Mouse (Mus musculus): ENCODE measurements around the gene Lcn12. TPM values are rescaled to one million over a fixed set of nuclear protein-coding genes. Genes with fewer than 3 reads are reported as not detected.

The Lcn12 gene
- polyA plus RNA-seq, 2 experiments: not detected

DNA sequence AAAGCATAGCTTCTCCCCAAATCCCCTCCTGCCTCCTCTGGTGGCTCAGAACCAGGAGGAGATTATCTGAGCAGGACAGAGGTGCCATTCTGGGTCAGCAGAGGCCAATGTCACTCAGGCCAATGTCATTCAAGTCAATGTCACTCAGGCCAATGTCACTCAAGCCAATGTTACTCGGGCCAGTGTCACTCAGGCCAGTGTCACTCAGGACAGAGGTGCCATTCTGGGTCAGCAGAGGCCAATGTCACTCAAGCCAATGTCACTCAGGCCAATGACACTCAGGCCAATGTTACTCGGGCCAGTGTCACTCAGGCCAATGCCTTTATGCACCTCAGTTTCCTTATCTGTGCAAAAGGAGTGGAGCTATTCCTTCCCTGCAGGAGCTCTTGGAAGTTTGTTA lies 21.2 kb downstream of the Lcn12 start:
- TF ChIP-seq EP300 (IDR thresholded peaks at IDR 0.05; ENCODE audit: low read depth): no peak
- no peak for TF ChIP-seq CTCF (IDR thresholded peaks at IDR 0.05; ENCODE audit: low read depth)
- no peak overlapping the region for H3K4me2 ChIP-seq (ENCODE audit: low read depth)
- H3K4me1 ChIP-seq (replicated peaks; ENCODE audit: control insufficient read depth in 2 of 2, insufficient read depth in 2 of 2, low read length in 1 of 2): no peaks in the 10 kb centered on the region
- no peak overlapping the region for H3K27ac ChIP-seq
- no peak overlapping the region for H3K4me3 ChIP-seq (ENCODE audit: insufficient read depth in 1 of 2, low read depth in 2 of 2, low read length in 2 of 2)
- no peak overlapping the region for H3K9ac ChIP-seq (replicated peaks)
- H3K9me3 ChIP-seq (ENCODE audit: control insufficient read depth, low read length): no peaks in the 10 kb centered on the region
- DNase-seq (ENCODE audit: low read depth in 3 of 3, low spot score in 3 of 3) (no peak), ATAC-seq (ENCODE audit: insufficient read depth) (no peak)
- no peaks in the 10 kb centered on the region for H3K36me3 ChIP-seq (replicated peaks; ENCODE audit: control insufficient read depth, insufficient read depth, low read depth)
- H3K27me3 ChIP-seq (ENCODE audit: control insufficient read depth, insufficient read depth, low read length): no peaks in the 10 kb centered on the region
- WGBS (ENCODE audit: insufficient replicate concordance): 41% methylated on average over 2 of the region's 2 CpGs

DNA sequence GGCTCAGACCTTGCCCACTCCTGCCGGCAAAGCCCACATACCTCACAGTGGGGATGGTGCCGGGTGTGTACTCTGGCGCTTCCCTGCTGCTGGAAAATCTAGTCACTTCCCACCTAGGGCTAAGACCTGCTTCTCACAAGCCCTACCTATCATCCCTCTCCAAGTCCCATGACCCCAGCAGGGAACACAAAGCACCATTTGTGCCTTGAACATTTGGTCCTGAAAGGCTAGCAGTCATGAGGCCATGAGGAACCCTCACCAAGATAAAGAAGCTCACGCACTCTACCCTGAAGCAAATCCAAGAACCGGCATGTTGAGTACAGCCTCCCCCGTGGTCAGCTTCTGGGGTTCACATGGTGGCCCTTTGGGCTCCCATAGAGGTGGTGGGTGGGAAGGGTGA lies 23.7 kb downstream of the Lcn12 start, which contains the start of gene Ptgds:
Gene Ptgds, minus strand, starts transcription at position 78 of the 400 bp plus-strand sequence.
- 58% methylated on average over 6 of the region's 6 CpGs for WGBS (ENCODE audit: insufficient replicate concordance)

DNA sequence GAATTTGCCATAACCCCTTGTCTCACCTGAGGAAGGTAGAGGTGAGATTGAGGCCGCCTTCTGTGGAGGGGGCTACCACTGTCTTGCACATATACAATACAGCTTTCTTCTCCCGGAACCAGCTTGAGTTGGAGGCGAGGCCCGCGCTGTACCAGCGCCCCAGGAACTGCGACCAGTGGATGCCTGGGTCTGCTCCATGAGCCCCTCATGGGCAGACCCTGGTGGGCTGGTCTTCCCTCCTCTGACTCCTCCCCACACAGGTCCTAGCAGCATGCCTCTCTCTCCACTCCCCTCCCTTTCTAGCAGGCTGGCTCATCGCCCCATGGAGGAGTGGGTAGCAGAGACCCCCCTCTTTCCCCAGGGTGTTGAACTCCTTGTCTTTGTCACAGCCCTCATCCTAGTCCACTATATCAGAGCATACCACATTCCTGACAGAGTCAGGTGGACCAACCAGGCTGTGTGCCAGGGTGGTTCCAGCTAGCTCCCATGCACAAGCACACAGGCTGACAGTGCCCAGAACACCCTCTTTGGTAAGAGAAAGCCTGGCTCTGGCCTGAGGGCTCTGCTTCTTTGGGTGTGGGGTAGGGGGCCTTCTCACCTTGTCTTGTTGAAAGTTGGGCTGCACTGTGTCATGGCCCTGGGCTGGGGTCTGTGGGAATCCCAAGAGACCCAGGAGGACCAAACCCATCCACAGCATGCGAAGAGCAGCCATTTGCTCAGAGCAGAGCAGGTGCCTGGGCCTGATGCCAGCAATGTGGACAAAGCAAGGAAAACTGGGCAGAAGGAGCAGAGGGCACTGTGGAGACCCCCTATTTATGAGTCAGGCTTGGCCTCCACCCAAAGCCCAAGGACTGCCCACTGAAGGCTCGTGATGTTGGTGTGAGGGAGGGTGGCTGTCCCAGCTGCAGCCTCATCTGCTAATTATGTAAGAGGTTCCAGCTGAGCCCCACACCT lies 24.5 kb downstream of the Lcn12 start:
- ATAC-seq (ENCODE audit: insufficient read depth) (no peak), DNase-seq (ENCODE audit: low read depth in 3 of 3, low spot score in 3 of 3) (no peak)
- Histone ChIP-seq H3K4me2 (ENCODE audit: low read depth) (no peak overlapping the region), H3K4me3 (ENCODE audit: insufficient read depth in 1 of 2, low read depth in 2 of 2, low read length in 2 of 2) (no peak overlapping the region), H3K4me1 (replicated peaks; ENCODE audit: control insufficient read depth in 2 of 2, insufficient read depth in 2 of 2, low read length in 1 of 2) (no peaks in the 10 kb centered on the region), H3K9ac (replicated peaks) (no peak overlapping the region), H3K27me3 (ENCODE audit: control insufficient read depth, insufficient read depth, low read length) (no peaks in the 10 kb centered on the region), H3K9me3 (ENCODE audit: control insufficient read depth, low read length) (no peaks in the 10 kb centered on the region), H3K36me3 (replicated peaks; ENCODE audit: control insufficient read depth, insufficient read depth, low read depth) (no peaks in the 10 kb centered on the region), H3K27ac (no peak overlapping the region)
- TF ChIP-seq EP300 (IDR thresholded peaks at IDR 0.05; ENCODE audit: low read depth): no peak
- TF ChIP-seq CTCF (IDR thresholded peaks at IDR 0.05; ENCODE audit: low read depth): no peak
- WGBS (ENCODE audit: insufficient replicate concordance): 73% methylated on average over 10 of the region's 10 CpGs

More for the DNA sequence above, 23.7 kb downstream of the Lcn12 start, which contains the start of gene Ptgds:
- H3K4me2 ChIP-seq (ENCODE audit: low read depth): no peak within 1 kb of the TSS
- no peak within 1 kb of the TSS for H3K9ac ChIP-seq (replicated peaks)
- TF ChIP-seq CTCF (IDR thresholded peaks at IDR 0.05; ENCODE audit: low read depth): no peak
- TF ChIP-seq EP300 (IDR thresholded peaks at IDR 0.05; ENCODE audit: low read depth): no peak
- no peaks in the 10 kb centered on the region for H3K4me1 ChIP-seq (replicated peaks; ENCODE audit: control insufficient read depth in 2 of 2, insufficient read depth in 2 of 2, low read length in 1 of 2)
- H3K4me3 ChIP-seq (ENCODE audit: insufficient read depth in 1 of 2, low read depth in 2 of 2, low read length in 2 of 2): no peak within 1 kb of the TSS
- H3K27me3 ChIP-seq (ENCODE audit: control insufficient read depth, insufficient read depth, low read length): no peaks in the 10 kb centered on the region
- ATAC-seq (ENCODE audit: insufficient read depth) (no peak), DNase-seq (ENCODE audit: low read depth in 3 of 3, low spot score in 3 of 3) (no peak)
- no peak within 1 kb of the TSS for H3K27ac ChIP-seq
- H3K9me3 ChIP-seq (ENCODE audit: control insufficient read depth, low read length): no peaks in the 10 kb centered on the region
- no peaks in the 10 kb centered on the region for H3K36me3 ChIP-seq (replicated peaks; ENCODE audit: control insufficient read depth, insufficient read depth, low read depth)

DNA sequence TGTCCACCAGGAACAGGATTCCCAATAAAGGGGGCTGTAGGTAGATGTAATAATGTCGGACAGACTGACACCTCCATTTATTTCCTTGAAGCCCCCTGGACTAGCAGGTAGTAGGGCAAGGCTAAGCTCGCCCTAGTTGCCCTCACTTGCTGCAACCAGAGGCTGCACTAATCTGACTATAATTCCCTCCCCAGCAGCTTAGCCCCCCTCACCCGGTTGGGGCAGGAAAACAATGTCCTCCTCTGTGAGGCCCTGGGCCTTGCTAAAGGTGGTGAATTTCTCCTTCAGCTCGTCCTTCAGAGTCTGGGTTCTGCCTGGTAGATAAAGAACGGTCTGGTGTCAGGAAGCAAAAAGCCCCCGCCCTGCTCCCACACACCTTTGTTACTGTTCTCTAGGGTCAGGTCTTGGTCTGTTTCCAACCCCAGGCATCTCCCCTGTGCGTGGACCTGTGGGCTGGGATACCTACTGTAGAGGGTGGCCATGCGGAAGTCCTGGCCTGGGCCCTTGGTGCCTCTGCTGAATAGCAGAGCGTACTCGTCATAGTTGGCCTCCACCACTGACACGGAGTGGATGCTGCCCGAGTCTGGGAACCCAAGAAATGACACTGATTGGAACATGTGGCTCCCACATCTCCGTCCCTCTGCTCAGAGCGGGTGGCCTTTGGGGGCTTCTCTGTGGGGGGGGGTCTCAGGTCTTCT lies 26.0 kb downstream of the Lcn12 start:
- Histone ChIP-seq H3K27ac (no peak overlapping the region), H3K9ac (replicated peaks) (no peak overlapping the region), H3K4me3 (ENCODE audit: insufficient read depth in 1 of 2, low read depth in 2 of 2, low read length in 2 of 2) (no peak overlapping the region), H3K9me3 (ENCODE audit: control insufficient read depth, low read length) (no peaks in the 10 kb centered on the region), H3K4me1 (replicated peaks; ENCODE audit: control insufficient read depth in 2 of 2, insufficient read depth in 2 of 2, low read length in 1 of 2) (no peaks in the 10 kb centered on the region), H3K36me3 (replicated peaks; ENCODE audit: control insufficient read depth, insufficient read depth, low read depth) (no peaks in the 10 kb centered on the region), H3K4me2 (ENCODE audit: low read depth) (no peak overlapping the region), H3K27me3 (ENCODE audit: control insufficient read depth, insufficient read depth, low read length) (no peaks in the 10 kb centered on the region)
- no peak for ATAC-seq (ENCODE audit: insufficient read depth)
- whole genome bisulfite sequencing (ENCODE audit: insufficient replicate concordance): 56% methylated on average over 14 of the region's 14 CpGs
- DNase-seq (ENCODE audit: low read depth in 3 of 3, low spot score in 3 of 3): no peak
- no peak for TF ChIP-seq EP300 (IDR thresholded peaks at IDR 0.05; ENCODE audit: low read depth)
- TF ChIP-seq CTCF (IDR thresholded peaks at IDR 0.05; ENCODE audit: low read depth): no peak
